Mouse (Mus musculus) lung, postnatal 10 days (tissue): Measurements from ENCODE around the gene Bcl2a1b.

Experiments
- DNase-seq: peaks from one replicate; pipeline ENCODE4 v3.0.0; 2021

The Bcl2a1b gene

GRCm38 (mm10) chr9:89256556-89257335 lies 57.7 kb downstream of the Bcl2a1b start:
- no peak for DNase-seq
